Mouse (Mus musculus) embryonic fibroblast, embryonic 13.5 days (primary cell): ENCODE results near the gene Gm20708.

Experiments used
- CTCF ChIP-seq: IDR thresholded peaks from 2 replicates; pipeline ENCODE4 v1.5.1; 2011; ENCODE audit warnings: mild to moderate bottlenecking, control low read depth, low read length, moderate library complexity, borderline replicate concordance; ENCODE audit not compliant: insufficient read depth
- POLR2A ChIP-seq: IDR thresholded peaks from 2 replicates; pipeline ENCODE4 v1.6.1; 2011; ENCODE audit warnings: low read depth, mild to moderate bottlenecking, control low read depth, low read length, moderate library complexity

DNA sequence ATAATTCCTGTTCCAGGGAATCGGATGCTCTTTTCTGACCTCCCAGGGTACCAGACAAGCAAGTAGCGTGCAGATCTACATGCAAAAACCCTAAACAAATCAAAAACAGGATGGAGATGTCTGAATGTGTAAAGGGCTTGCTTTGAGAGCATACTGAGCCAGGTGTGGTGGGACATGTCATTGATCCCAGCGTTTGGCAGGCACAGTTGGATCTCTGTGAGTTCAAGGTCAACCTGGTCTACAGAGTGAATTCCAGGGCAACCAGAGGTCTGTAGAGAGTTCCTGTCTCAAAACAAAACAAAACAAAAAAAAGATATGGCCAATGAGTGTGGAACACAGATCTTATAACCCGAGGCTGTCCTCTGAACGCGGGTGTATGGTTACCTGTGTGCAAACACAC is 13.9 kb downstream of the Gm20708 start:
- TF ChIP-seq CTCF (no peak), POLR2A (no peak)
